Mouse (Mus musculus) heart, postnatal 4 days (tissue): ENCODE measurements at regions not wholly inside any gene's neighbourhood (a gene's known extent, or its start where the extent isn't known, plus 50 kb on each side); places are given as distances from the start of the nearest gene placed in this dataset.
A peak's percentile ranks its signal among the peaks of the same experiment; 100 is the strongest.

ENCODE experiments used
- DNase-seq: peaks from one replicate; pipeline ENCODE4 v3.0.0; 2021

- peak; percentile 26 for DNase-seq
Measured at GRCm38 (mm10) chr17:7680658-7681057, 146.4 kb downstream of the Fndc1 start.

- no peak for DNase-seq
Measured at GRCm38 (mm10) chr17:7679786-7680185, 147.3 kb downstream of the Fndc1 start.

GRCm38 (mm10) chr17:7678898-7679297, 148.2 kb downstream of the Fndc1 start:
- DNase-seq = peak; percentile 54

- DNase-seq = no peak
Measured at GRCm38 (mm10) chr17:7677796-7678195, 149.3 kb downstream of the Fndc1 start.

- no peak for DNase-seq
Measured at GRCm38 (mm10) chr17:7677301-7677700, 149.8 kb downstream of the Fndc1 start.

DNA sequence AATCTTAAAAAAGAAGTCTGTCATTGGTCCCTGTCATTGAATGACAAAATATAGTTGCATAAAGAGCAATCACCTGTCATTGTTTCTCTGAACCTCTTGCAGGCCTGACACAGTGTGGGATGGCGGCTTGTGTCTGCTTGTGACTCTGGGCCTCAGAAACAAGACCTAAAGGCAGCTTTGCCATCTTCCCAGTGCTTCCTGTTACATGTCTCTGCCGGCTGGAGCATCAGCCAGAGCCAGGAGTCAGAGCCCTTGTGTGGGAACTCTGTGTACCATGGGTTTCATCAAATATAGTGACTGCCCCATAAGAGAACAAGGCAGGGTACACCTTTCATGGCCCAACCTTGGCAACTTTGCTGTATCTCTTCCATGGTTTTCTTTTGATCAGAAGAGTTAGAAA, 150.3 kb downstream of the Fndc1 start:
- DNase-seq = no peak

GRCm38 (mm10) chr17:7674511-7674910, 152.6 kb downstream of the Fndc1 start:
- no peak for DNase-seq

GRCm38 (mm10) chr17:7667826-7668225, 159.3 kb downstream of the Fndc1 start:
- no peak for DNase-seq

DNA sequence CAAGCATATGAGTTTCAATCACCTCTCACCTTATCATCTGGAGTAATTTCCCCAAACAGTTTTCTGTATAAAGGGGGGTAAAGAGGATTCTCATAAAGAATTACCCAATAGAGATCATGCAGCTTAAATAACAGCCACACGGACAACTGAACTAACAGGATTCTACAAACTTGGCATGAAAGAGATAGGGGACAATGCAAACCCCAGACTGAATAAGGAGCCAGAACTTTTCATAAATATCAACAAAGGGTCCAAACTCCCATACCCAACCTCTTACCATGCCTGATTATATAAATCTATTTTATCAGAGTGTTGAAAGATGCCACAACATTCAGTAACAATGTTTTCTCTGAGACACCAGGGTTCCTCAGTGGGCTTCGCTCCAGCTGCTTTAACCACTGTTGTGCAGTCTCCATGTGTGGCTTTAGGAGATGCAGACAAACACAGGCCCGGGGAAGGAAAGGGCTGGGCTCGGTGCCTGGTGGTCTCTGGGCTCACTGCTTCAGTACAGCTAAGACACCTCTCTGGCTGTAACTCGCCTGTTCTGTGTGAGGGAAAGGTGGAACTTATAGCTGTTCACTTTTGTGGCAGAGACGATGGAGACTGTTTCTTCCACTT, 160.2 kb downstream of the Fndc1 start:
- no peak for DNase-seq

DNA sequence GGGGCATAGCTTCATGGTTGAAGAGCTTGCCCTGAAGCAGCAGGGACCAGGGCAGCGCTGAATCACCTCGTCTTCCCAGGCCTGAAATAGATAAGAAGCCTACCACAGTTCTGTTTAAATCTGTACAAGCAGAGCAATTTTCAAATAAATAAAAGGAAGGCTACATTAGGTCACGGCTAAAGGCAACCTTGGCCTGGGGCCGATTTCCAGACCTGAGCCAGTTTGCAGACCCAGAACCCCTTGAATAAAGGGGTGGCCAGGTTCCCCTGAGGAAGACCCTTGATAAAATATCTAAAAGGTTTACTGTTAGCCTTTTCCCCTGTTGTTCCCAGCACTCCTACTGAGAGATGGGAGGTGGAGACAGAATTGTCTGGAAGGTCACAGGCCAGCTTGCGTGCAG, 160.9 kb downstream of the Fndc1 start:
- no peak for DNase-seq

DNA sequence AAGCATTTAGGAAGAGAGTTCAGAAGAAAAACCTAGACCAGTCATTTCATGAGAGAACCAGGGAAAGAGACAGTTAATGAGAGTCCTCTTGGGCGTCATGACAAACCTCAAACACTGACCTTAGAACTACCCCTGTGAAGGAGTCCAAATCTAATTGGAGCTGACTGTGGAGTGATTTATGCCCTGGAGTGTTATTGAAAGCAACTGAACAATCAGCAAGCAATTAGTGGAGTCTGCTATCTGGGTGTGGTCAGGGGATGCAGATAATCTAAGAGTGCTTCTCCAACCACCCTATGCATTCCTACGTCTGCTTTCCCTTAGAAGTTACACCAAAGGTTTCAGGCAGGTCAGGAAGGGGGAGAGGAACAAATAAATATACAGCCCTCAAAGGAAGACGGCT, 161.4 kb downstream of the Fndc1 start:
- no peak for DNase-seq

DNA sequence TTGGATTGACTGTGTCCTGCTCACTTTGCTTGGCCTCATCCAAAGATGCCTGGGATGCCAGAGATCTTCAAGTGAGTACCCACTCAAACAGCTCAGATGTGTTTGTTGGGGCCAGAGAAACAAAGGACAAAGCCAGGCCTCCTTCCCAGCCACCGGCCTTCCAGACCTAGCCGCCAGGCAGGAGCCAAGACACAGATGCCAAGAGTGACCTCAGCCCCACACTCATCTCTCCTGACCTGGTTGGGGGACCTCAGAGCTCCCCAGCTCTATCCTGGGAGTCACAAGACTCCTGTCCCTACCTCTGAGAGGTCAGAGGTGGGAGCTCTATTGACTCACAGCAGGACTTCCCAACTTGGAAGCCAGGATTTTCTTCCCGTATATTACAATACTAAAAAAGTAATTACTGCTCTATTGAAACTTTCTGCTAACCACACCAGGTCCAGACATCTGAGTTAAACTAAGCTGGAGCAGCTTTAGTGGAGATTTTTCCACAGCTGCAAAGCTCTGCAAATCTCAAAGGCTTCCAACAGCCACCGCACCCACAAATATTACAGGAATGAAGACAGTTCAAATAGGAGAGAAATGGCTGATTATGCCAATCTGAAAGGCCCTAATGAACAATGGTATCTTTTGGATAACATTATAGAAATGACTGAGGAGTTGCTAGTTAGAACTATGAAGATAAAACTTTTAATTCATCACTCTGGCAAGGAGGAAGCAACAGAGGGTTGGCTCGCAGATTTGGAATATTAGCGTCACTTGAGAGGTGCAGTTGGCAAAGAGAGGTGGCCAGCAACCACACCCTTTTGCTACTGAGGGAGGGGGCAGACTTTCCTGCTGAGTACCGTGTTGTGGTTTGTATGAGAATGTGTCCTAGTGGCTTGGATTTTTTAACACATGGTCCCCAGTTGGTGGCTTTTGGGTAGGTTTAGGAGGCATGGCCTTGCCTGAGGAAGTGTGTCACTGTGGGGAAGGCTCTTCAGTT, 162.9 kb downstream of the Fndc1 start:
- DNase-seq = peak; percentile 49

DNA sequence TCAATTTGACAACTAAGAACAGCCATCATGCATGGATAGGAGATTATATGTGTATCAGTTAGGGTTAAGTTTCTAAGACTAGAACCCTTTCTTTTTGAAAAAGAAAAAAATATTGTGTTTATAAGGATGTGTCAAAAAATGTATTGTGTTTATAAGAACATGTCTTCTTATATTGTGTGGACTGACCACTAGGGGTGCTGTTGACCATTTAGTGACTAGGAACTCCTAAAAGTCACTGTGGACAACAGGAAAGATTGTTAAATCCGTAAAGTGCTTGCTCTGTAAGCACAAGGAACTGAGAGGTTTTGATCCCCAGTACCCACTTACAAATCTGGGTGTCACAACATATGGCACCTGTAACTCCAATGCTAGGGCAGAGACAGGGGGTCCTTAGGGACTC, 170.6 kb downstream of the Fndc1 start:
- DNase-seq = no peak

- no peak for DNase-seq
Measured at GRCm38 (mm10) chr17:7655966-7656365, 171.1 kb downstream of the Fndc1 start.

GRCm38 (mm10) chr17:7654064-7654564, 173.0 kb downstream of the Fndc1 start:
- peak; percentile 44 for DNase-seq

DNA sequence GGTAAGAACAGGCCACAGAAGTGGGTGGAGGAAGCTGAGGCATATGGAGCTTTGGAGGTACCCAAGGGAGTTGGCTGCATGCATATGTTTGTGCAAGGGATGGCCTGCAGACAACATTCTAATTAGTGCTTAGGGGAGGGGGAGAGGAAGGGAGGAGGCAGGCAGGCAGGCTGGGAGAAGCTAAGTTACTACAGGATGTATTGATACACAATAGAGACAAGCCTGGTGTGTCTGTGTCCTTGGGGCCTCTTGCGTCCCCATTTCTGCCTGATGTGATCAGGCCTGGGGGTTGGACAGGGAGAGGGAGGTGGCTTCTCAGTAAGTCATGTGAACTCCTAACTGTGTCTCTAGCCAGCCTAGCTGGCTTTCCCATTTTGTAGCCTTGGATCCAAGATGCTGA, 175.1 kb downstream of the Fndc1 start:
- no peak for DNase-seq

DNA sequence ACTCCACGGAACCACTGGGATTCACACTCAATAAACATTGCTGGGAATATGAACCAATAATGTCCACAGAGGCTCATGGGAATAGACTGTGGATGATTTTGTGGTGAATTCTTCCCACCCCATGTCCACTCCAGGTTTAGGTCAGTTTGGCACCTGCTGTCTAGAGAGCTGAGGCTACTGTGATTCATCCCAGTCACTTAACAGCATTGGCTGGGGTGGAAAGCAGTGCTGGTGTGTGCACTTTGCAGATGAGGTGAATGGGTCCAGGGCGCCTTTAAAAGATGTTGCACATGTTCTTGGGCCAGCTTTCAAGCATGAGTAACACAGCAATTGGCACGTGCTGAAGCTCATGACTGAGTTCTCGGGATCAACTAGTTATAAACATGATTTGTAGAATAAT, 176.7 kb downstream of the Fndc1 start:
- no peak for DNase-seq

DNA sequence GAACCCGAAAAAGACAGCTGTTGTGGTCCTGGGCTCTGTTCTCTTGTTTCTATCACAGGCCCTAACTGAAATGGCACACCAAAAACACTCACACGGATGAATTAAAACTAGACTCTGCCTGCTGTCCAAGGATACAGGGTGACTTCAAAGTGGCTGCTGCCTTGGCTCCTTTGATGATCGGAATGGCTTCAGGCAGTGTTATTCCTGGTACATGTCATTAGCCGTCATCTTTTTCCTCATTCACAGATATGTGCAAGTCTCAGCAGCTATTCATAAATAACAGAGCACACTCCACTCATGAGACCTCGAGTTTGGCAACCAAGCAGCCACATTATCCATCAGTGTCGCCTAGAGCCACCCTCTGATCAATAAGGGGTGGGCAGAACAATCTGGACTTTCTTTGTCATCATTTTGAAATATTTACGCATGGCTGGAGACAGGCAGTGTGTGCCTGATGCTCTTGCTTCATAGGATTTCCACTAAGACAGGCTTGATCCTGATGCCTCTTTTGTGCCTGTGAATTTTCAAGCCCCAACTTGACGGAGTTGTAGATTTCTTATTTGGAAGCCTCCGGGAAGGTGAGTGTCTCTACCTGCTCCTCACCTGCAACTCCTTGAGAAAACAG, 182.1 kb downstream of the Fndc1 start:
- DNase-seq = no peak

DNA sequence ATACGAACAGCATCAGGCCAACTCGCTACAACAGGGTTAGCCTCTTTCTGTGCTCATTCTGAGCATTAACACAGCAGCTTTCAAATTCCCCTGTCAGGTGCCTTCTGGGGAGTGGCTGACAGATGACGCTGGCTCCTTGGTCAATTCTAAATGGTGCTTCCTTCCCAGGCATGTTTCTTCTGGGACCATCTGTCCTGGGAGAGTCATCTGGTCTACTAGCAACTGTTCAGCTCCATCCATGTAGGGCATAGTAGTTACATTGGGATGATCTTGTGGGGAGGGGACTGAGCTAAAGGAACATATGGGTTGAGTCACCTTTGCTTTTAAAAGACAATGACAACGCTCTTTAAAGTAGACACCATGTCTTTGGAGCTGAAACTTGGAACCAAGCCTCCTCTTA, 183.5 kb downstream of the Fndc1 start:
- no peak for DNase-seq

DNA sequence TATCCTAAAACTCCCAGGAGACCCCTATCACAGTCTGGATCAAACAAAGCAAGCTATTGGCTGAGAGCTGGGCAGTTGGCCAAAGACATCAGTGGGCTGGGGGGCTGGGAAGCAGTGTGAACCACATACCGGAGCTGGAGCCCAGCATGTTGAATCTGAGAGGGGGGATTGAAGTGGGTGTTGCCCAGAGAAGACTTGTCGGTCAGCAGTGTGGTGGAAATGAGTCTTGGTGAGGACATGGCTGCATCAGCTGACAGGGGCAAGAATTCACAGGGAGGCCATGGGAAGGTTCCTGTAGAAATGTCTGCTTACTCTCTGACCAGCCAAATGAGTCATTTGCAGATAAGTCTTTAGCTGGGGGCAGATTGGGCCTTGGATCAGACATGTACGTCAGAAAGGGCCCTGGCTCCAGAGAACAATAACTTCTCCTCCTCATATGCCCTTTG, 184.6 kb downstream of the Fndc1 start:
- peak; percentile 71 for DNase-seq

DNA sequence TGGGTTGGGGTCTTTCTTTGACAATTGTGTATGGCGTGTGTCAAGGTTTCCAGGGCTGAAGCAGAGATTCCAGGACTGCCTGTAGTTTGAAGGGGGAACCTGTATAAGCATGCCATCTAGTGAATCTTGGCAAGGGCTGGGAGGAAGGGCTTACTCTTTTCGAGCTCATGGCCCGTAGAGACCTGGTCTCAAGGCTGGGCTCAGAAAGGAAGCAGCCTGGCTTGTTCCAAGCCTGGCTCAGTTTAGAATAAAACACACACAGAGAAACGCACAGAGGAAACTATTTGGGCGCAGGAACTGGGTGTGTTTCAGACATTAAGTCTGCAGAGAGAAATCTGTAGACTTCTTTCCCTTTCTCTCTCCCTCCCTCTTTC, 192.8 kb downstream of the Fndc1 start:
- peak; percentile 36 for DNase-seq

DNA sequence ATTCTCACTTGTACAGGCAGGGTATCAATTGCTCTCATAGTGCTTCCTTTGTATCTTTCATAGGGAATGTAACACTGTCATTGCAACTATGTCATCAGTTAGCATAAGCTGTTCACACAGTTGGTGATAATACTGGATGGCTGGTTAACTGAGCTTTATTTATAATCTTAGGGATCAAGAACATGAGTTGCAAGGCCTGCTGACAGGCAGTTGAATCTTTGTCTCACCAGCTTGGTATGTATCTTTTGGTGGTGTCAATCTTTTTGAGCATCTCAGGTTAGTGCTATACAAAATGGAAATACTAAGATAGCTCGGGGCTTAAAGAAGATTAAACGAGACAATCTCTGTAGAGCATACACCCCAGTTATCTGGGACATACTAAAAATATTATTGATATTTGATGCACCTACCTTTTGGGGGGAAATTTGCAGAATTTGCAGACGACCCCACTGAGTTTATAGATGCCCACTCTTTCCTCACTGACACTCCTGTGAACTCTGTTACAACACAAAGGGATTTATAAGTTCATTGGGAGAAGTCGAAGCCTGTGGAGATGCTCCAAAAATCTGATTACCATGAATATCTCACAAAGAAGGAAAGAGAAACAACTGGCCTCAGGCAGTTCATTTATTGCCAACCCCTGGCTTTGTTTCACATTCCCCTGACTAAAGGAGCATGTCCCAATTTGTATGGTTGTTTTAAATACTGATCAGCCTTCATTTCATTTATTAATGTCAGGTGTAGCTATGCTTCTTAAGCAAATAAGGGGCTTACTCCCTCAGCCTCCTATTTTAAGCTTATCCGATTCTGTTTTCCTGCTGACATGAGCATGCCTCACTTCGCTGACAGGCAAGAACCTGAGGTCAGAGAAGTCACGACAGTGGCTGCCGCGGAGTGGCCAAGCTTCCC, 193.5 kb downstream of the Fndc1 start:
- no peak for DNase-seq
